Mouse (Mus musculus): ENCODE results near the gene Amn.

The Amn gene

DNA sequence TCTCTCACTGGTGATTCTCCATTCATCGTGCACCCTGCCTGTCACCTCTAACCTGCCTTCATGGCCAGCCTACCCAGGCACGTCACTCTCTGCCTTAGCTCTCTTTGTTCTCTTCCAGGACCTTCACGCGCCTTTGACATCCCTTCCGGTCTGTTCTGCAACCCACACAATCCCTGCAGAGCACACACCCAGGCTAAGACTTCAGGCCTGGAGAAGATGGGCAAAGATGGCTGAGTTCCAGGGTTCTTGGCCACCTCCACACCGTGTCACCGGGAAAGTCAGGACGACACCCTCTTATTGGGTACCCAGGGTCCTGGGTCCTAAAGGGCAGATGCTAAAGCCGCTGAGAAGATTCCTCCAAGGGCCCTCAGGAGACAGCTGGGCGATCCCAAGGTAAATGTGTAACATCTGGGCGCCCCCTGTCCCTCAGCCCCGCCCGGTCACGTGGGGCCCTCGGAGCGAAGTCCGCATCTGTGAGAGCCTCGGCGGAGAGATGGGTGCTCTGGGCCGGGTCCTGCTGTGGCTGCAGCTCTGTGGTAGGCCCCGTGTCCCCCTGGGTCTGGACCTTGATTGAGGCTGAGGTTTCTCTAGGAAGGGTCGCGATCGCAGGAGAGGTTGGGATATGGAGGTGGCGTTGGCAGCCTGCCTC, at the start of gene Amn:
Amn (plus strand) TSS at position 467 of the 649 bp plus-strand sequence.
- DNase-seq (ENCODE audit: low spot score in 2 of 2) = no peak

- DNase-seq (ENCODE audit: low spot score in 2 of 2) = no peak
Observed at GRCm38 (mm10) chr12:111225197-111225780, 45.6 kb upstream of the Amn start.

DNA sequence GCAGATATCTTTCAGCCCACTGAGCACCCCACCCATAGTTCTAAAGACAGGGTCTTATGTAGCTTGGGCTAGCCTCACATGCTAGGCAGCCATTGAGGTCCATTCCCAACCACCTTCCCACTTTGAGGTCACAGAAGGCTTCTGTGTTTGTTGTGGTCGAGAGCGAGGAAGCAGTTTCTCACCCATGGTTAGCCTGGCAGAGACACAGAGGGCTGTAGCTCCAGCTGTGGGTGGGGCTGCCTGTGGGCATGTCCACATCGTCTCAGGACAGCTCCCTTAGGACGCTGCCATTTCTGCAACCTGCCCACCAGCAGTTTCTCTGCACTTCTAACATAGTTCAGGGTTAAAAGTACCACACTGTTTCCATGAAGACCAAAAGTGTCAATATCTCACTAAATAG, 43.5 kb upstream of the Amn start:
- DNase-seq (ENCODE audit: low spot score in 2 of 2) = no peak

- no peak for DNase-seq (ENCODE audit: low spot score in 2 of 2)
Observed at GRCm38 (mm10) chr12:111228488-111228887, 42.4 kb upstream of the Amn start.

- no peak for DNase-seq (ENCODE audit: low spot score in 2 of 2)
Observed at GRCm38 (mm10) chr12:111230793-111231192, 40.1 kb upstream of the Amn start.

- DNase-seq (ENCODE audit: low spot score in 2 of 2) = no peak
Observed at GRCm38 (mm10) chr12:111233798-111234197, 37.1 kb upstream of the Amn start.

DNA sequence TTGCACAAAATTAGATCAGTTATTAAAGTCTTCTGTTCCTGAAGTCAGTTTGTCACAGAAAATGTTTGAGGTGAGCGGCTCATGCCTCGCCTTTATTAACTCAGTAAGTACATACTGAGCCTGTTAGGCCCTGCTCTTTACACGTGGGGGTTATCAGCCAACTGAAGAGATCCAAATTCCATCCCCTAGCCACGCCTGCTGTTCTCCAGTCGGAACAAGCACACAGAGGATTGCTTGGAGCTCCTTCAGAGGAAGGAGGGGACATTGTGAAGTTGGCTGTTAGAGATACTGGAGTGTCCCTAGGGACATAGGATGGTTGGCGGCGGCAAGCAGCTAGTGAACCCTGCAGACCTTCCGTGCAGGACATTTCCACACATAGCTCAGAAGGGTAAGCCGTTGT, 36.5 kb upstream of the Amn start:
- no peak for DNase-seq (ENCODE audit: low spot score in 2 of 2)

- no peak for DNase-seq (ENCODE audit: low spot score in 2 of 2)
Observed at GRCm38 (mm10) chr12:111235631-111236030, 35.3 kb upstream of the Amn start.

GRCm38 (mm10) chr12:111237611-111238188, 33.2 kb upstream of the Amn start:
- no peak for DNase-seq (ENCODE audit: low spot score in 2 of 2)

DNA sequence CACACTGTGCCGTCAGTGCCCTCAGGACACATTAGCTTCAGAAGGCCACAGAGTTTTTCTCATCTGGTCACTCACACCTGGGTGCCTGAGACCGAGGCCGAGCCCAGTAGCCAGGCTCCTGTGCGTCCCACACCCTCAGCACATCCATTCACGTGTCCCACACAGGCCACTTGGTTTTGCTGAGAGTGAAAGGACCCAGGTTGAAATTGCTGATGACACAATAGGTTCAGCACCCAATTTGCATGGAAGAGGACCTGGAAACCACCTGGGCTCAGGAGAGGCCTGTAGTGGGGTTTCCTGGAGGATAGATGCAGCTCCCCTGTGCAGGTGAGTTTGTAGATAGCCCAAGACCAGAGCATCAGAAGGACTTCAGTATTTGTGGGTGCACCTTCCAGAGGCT, 32.5 kb upstream of the Amn start:
- no peak for DNase-seq (ENCODE audit: low spot score in 2 of 2)

DNA sequence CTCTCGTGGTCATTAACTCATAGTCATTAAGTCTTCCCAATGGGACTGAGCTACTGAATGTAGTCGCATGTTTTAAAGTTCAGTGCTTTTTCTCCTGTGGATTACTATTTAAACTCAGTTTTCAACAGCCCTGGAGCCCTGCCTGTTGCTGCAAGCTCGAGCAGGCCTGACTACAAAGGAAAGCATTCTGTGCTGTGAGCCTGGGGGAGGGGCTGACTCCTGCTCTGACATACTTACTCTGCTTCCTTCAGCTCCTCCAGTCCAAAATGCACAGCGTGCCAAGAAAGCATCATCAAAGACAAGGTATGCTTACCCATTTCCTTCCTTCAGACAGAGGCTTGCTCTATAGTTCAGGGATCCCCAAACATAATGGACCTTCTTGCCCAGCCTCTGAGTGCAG, 32.1 kb upstream of the Amn start:
- DNase-seq (ENCODE audit: low spot score in 2 of 2) = peak in 1 of 2 experiments; percentile 30

DNA sequence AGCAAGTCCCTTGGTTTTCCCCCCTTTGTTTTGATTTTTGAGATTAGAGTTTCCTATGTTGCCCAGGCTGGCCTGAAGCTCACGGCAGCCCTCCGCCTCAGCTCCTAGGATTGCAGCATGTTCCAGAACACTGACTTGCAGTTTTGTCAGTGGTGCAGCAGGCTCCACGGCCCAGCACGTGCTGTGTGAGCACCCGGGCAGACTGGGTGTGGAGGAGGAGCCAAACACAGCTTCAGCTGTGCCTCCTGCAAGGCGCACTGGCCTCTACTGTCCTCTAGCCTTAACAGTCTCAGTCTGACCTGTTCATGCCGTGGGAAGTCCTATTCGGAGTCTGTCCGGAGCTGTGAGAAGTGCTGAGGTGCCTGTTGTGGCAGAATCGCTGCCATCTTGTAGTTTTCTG, 31.0 kb upstream of the Amn start:
- no peak for DNase-seq (ENCODE audit: low spot score in 2 of 2)

DNA sequence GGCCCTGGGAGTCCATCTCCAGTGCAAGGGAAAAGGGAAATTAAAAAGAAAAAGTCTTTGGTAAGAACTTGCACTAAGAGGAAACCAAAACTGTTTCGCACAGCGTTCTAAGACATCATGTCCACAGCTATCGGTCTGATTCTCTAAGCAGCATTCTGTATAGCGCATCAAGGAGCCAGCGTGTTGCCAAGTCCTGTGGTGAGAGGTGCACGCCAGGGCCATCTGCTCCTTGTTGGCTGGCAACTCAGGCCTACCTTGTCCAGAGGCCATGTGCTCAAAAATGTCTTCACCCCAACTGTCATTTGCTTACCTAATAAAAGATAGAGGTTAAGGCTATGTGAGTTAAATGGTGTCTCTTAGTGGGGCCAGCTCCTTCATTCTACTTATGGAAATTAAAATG, 29.0 kb upstream of the Amn start:
- DNase-seq (ENCODE audit: low spot score in 2 of 2) = no peak

GRCm38 (mm10) chr12:111242346-111242745, 28.5 kb upstream of the Amn start:
- no peak for DNase-seq (ENCODE audit: low spot score in 2 of 2)

DNA sequence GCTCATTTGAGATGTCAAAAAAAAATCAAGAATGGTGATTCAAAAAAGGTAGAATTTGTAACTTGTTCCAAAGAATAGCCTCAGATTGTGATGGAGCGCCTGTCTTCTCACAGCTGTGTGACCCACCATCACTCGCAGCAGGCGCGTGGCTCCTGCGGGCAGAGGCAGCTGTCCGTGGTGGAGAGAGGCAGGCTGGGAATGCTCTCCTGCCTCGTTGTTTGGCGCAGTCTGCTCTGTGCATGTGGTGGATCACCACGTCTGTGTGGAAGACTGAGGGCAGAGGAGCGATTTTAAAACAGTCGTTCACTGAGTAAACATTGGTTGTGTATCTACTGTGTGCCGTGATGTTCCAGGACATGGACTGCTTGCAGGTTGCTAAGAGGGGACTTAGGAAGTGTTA, 27.2 kb upstream of the Amn start:
- DNase-seq (ENCODE audit: low spot score in 2 of 2) = no peak

DNA sequence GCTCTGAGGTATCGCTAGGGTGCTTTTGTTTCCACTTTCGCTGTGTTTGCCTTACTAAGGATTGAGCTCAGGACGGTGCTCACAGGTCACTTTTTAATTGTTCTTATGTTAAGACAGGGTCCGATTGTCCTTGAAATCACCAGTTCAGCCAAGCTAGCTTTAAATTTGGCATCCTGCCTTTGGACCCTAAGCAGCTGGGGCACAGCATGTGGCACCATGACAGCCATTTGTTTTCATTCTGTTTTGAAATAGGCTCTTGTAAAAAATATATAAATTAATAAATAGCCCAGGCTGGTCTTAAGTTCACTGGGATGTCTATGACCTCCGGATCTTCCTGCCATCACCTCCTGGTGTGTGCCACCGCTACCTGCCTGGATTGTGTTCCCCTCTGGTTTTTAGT, 25.8 kb upstream of the Amn start:
- DNase-seq (ENCODE audit: low spot score in 2 of 2) = no peak

DNA sequence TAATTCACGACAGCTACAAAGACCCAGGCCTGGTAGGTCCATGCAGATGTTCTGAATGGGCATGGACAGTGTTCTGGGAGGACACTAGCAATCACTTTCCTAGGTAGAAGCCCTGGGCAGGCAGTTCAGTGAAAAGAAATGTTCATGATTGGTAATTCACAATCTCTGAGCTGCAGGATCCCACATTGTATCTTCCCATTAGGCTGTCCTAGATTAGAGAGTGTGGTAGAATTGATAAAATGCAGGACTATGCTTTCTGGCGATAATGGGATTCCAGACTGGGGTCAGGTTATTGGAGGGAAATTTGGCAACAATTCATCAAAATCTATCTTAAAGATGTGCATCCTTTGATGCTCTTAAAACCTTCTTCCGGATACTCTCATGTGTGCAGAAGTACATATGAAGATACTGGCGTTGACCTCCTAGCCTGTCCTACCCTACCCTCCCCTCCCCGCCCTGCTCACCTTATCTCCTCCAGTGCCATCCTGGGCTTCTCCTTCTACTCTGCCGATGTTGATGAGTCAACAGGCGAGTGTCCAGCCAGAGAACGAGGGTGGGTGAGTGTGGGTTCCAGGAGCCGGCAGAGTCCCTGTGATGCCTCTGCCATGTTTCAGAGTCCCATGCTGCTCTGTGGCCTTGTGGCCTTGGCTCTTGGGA, 24.0 kb upstream of the Amn start:
- DNase-seq (ENCODE audit: low spot score in 2 of 2) = no peak

GRCm38 (mm10) chr12:111249095-111249494, 21.8 kb upstream of the Amn start:
- no peak for DNase-seq (ENCODE audit: low spot score in 2 of 2)

DNA sequence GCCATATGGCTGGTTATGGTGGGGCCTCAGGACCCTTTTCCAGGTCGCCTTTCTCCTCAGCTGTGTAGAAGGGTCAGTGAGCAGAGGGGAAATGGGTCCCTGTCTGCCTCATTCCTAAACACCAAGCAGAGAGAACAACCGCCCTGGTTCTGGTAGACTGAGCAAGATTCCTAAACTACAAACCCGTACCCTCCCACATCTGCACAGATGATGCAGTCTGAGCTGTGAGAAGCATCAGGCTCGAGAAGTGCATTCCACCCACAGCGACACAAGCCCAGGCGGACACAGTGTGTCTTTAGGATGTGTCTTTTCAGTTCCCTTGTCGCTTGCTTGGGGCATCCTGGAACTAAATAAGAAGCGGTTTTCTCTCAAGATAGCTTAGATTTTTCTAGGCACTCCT, 20.8 kb upstream of the Amn start:
- no peak for DNase-seq (ENCODE audit: low spot score in 2 of 2)

DNA sequence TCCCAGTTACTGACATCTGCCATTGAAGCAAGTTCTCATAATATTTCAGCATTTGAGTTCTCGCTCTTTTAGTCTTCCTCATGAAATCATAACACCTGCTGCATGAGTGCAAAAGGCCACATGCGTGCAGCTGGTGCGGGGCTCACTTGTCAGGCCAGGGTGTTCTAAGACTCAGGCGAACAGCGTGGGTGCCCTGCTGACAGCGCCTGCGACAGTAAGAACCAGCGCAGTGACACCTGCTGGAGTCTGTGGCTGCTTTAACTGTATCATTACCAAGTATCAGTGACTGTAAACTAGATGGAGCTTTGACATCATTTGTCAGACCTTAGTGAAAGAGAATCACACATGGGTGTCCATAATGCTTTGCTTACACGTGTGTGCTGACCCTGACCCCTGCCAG, 19.7 kb upstream of the Amn start:
- DNase-seq (ENCODE audit: low spot score in 2 of 2) = no peak

DNA sequence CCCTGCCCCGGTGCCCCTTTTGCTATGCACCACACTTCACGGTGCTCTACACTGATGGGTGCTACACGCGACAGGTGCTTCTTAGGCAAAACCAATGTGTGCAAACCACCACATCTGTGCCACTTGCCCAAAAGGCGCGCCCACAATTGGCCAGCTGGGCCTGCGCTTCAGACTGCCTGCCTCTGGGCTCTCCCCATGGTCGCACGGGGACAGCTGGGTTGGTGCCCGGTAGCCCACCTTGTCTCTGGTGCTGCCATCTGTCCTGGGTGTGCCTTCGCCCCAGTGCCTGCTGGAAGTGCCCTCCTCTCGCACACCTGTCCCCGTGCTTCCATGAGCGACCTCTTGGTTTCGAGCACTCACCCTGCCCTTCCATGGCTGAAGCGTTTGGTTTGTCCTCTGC, 7.2 kb upstream of the Amn start:
- no peak for DNase-seq (ENCODE audit: low spot score in 2 of 2)

DNA sequence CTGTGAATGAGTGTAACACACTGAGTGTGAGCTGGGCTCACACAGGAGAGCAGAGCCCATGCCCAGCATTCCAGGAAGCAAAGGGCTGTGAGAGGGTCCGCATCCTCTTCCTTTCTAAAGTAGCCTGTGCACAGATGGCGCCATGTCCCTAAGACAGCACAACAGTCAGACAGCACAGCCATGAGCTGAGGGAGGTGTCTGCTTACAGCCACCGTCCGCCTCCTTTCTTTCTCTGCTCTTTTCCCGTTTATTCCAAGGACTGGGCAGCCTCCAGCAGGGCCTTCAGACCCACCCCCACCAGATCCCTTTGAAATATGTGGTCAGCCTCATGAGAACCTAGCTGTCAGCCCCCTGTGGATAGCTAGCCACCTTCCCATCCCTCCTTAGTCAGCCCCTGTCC, 5.7 kb upstream of the Amn start:
- DNase-seq (ENCODE audit: low spot score in 2 of 2) = no peak

GRCm38 (mm10) chr12:111266592-111266991, 4.3 kb upstream of the Amn start:
- no peak for DNase-seq (ENCODE audit: low spot score in 2 of 2)
